Mouse (Mus musculus): ENCODE results near the gene Ttll9. TPM values are rescaled to one million over a fixed set of nuclear protein-coding genes. Genes with fewer than 3 reads are reported as not detected.

The Ttll9 gene
- polyA plus RNA-seq, 1 experiment, result not detected

GRCm38 (mm10) chr2:152941776-152942175 lies 20.5 kb upstream of the Ttll9 start:
- WGBS, result 31% methylated on average over 7 of the region's 7 CpGs
- no peak for TF ChIP-seq CTCF (IDR thresholded peaks at IDR 0.05; ENCODE audit: extremely low read depth, insufficient read length, insufficient replicate concordance, low read depth, low read length)
- no peak for TF ChIP-seq POLR2A (IDR thresholded peaks at IDR 0.05; ENCODE audit: low read depth, low read length)
- no peaks in the 10 kb centered on the region for H3K4me1 ChIP-seq (ENCODE audit: control insufficient read depth, insufficient read depth, insufficient read length, low read length)
- peaks cover 25% of the 10 kb centered on the region for H3K27me3 ChIP-seq (ENCODE audit: control insufficient read depth, insufficient read depth, low read length)
- no peak overlapping the region for H3K27ac ChIP-seq (ENCODE audit: insufficient read depth, low read depth, low read length)
- H3K4me3 ChIP-seq (ENCODE audit: low read depth, low read length), result no peak overlapping the region
- no peaks in the 10 kb centered on the region for H3K36me3 ChIP-seq (ENCODE audit: control insufficient read depth, insufficient read depth, low read length)

- under 1% methylated on average over 65 of the region's 65 CpGs for WGBS
- Histone ChIP-seq H3K36me3 (ENCODE audit: control insufficient read depth, insufficient read depth, low read length) (no peaks in the 10 kb centered on the region), H3K4me3 (ENCODE audit: low read depth, low read length) (no peak overlapping the region), H3K27ac (ENCODE audit: insufficient read depth, low read depth, low read length) (no peak overlapping the region), H3K27me3 (ENCODE audit: control insufficient read depth, insufficient read depth, low read length) (peaks cover 25% of the 10 kb centered on the region), H3K4me1 (ENCODE audit: control insufficient read depth, insufficient read depth, insufficient read length, low read length) (no peaks in the 10 kb centered on the region)
- no peak for TF ChIP-seq CTCF (IDR thresholded peaks at IDR 0.05; ENCODE audit: extremely low read depth, insufficient read length, insufficient replicate concordance, low read depth, low read length)
- TF ChIP-seq POLR2A (IDR thresholded peaks at IDR 0.05; ENCODE audit: low read depth, low read length), result no peak
Observed at GRCm38 (mm10) chr2:152942898-152943515, 19.3 kb upstream of the Ttll9 start.

- TF ChIP-seq POLR2A (IDR thresholded peaks at IDR 0.05; ENCODE audit: low read depth, low read length) (no peak), CTCF (IDR thresholded peaks at IDR 0.05; ENCODE audit: extremely low read depth, insufficient read length, insufficient replicate concordance, low read depth, low read length) (no peak)
- Histone ChIP-seq H3K4me3 (ENCODE audit: low read depth, low read length) (no peak overlapping the region), H3K27me3 (ENCODE audit: control insufficient read depth, insufficient read depth, low read length) (peaks cover 25% of the 10 kb centered on the region), H3K27ac (ENCODE audit: insufficient read depth, low read depth, low read length) (no peak overlapping the region), H3K36me3 (ENCODE audit: control insufficient read depth, insufficient read depth, low read length) (no peaks in the 10 kb centered on the region), H3K4me1 (ENCODE audit: control insufficient read depth, insufficient read depth, insufficient read length, low read length) (no peaks in the 10 kb centered on the region)
- WGBS, result 10% methylated on average over 8 of the region's 8 CpGs
Observed at GRCm38 (mm10) chr2:152943568-152943967, 18.7 kb upstream of the Ttll9 start.

- TF ChIP-seq POLR2A (IDR thresholded peaks at IDR 0.05; ENCODE audit: low read depth, low read length) (no peak), CTCF (IDR thresholded peaks at IDR 0.05; ENCODE audit: extremely low read depth, insufficient read length, insufficient replicate concordance, low read depth, low read length) (no peak)
- no peak overlapping the region for H3K27ac ChIP-seq (ENCODE audit: insufficient read depth, low read depth, low read length)
- H3K27me3 ChIP-seq (ENCODE audit: control insufficient read depth, insufficient read depth, low read length), result peaks cover 25% of the 10 kb centered on the region
- 64% methylated on average over 9 of the region's 9 CpGs for WGBS
- H3K4me1 ChIP-seq (ENCODE audit: control insufficient read depth, insufficient read depth, insufficient read length, low read length), result no peaks in the 10 kb centered on the region
- H3K36me3 ChIP-seq (ENCODE audit: control insufficient read depth, insufficient read depth, low read length), result no peaks in the 10 kb centered on the region
- H3K4me3 ChIP-seq (ENCODE audit: low read depth, low read length), result no peak overlapping the region
Observed at GRCm38 (mm10) chr2:152944013-152944412, 18.3 kb upstream of the Ttll9 start.

- Histone ChIP-seq H3K4me1 (ENCODE audit: control insufficient read depth, insufficient read depth, insufficient read length, low read length) (no peaks in the 10 kb centered on the region), H3K27ac (ENCODE audit: insufficient read depth, low read depth, low read length) (no peak overlapping the region), H3K4me3 (ENCODE audit: low read depth, low read length) (no peak overlapping the region), H3K27me3 (ENCODE audit: control insufficient read depth, insufficient read depth, low read length) (peaks cover 39% of the 10 kb centered on the region), H3K36me3 (ENCODE audit: control insufficient read depth, insufficient read depth, low read length) (no peaks in the 10 kb centered on the region)
- 37% methylated on average over 7 of the region's 7 CpGs for WGBS
- no peak for TF ChIP-seq CTCF (IDR thresholded peaks at IDR 0.05; ENCODE audit: extremely low read depth, insufficient read length, insufficient replicate concordance, low read depth, low read length)
- TF ChIP-seq POLR2A (IDR thresholded peaks at IDR 0.05; ENCODE audit: low read depth, low read length), result no peak
Observed at GRCm38 (mm10) chr2:152947098-152947497, 15.2 kb upstream of the Ttll9 start.

- H3K27ac ChIP-seq (ENCODE audit: insufficient read depth, low read depth, low read length), result no peak overlapping the region
- TF ChIP-seq POLR2A (IDR thresholded peaks at IDR 0.05; ENCODE audit: low read depth, low read length) (no peak), CTCF (IDR thresholded peaks at IDR 0.05; ENCODE audit: extremely low read depth, insufficient read length, insufficient replicate concordance, low read depth, low read length) (no peak)
- no peak overlapping the region for H3K4me3 ChIP-seq (ENCODE audit: low read depth, low read length)
- WGBS, result 81% methylated on average over 5 of the region's 5 CpGs
- no peaks in the 10 kb centered on the region for H3K36me3 ChIP-seq (ENCODE audit: control insufficient read depth, insufficient read depth, low read length)
- no peaks in the 10 kb centered on the region for H3K4me1 ChIP-seq (ENCODE audit: control insufficient read depth, insufficient read depth, insufficient read length, low read length)
- H3K27me3 ChIP-seq (ENCODE audit: control insufficient read depth, insufficient read depth, low read length), result peaks cover 29% of the 10 kb centered on the region
Observed at GRCm38 (mm10) chr2:152948438-152949020, 13.8 kb upstream of the Ttll9 start.

- 39% methylated on average over 11 of the region's 11 CpGs for WGBS
- peaks cover 25% of the 10 kb centered on the region for H3K27me3 ChIP-seq (ENCODE audit: control insufficient read depth, insufficient read depth, low read length)
- H3K36me3 ChIP-seq (ENCODE audit: control insufficient read depth, insufficient read depth, low read length), result no peaks in the 10 kb centered on the region
- H3K27ac ChIP-seq (ENCODE audit: insufficient read depth, low read depth, low read length), result no peak overlapping the region
- no peak overlapping the region for H3K4me3 ChIP-seq (ENCODE audit: low read depth, low read length)
- no peaks in the 10 kb centered on the region for H3K4me1 ChIP-seq (ENCODE audit: control insufficient read depth, insufficient read depth, insufficient read length, low read length)
- TF ChIP-seq POLR2A (IDR thresholded peaks at IDR 0.05; ENCODE audit: low read depth, low read length) (no peak), CTCF (IDR thresholded peaks at IDR 0.05; ENCODE audit: extremely low read depth, insufficient read length, insufficient replicate concordance, low read depth, low read length) (no peak)
Observed at GRCm38 (mm10) chr2:152950358-152951064, 11.8 kb upstream of the Ttll9 start.
